In the genomic region with DNA sequence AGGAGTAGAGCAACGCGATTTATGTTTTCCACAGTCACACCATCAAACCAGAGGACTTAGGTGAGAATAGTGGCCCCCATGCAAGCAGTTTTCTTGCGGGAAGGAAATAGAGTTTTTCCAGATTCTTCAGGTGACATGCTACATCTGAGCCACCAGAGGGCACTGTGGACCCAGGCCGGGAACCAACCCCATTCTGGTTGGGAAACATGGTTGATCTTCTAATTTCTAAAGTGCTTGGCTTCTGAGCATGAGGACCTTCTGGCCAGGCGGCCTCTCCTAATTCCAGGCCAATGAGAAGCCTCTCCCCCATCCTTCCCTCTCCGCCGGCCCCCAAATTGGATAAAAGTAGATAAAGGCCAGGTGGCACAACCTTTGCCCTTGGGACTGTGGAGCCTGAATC, we compare ENCODE assay signal across 8 mouse cellular contexts. TPM values are rescaled to one million over a fixed set of nuclear protein-coding genes. Genes with fewer than 3 reads are reported as not detected.
DNase-seq lines count a peak whose midpoint lies in the region; ATAC-seq and TF ChIP-seq lines count a peak whose summit lies in the region.

No protein-coding gene starts in this region.

- no peaks in the 10 kb centered on the region for H3K9me3 ChIP-seq in embryonic facial prominence, embryonic 11.5 days (replicated peaks; ENCODE audit: control insufficient read depth, low read length)

- H3K4me2 ChIP-seq in embryonic facial prominence, embryonic 11.5 days (ENCODE audit: low read depth, low read length), result no peak overlapping the region

- TF ChIP-seq CTCF in Patski (IDR thresholded peaks at IDR 0.05), result peak; percentile 92

- no peak overlapping the region for H3K9ac ChIP-seq in embryonic facial prominence, embryonic 11.5 days (replicated peaks; ENCODE audit: low read length)

- H3K27ac ChIP-seq in embryonic facial prominence, embryonic 11.5 days (replicated peaks; ENCODE audit: low read depth, low read length), result no peak overlapping the region

- H3K27me3 ChIP-seq in Patski, result no peaks in the 10 kb centered on the region
- H3K27me3 ChIP-seq in embryonic facial prominence, embryonic 11.5 days (ENCODE audit: control insufficient read depth, insufficient read depth, low read length), result no peaks in the 10 kb centered on the region

- DNase-seq in adrenal gland, adult 18-20 months (ENCODE audit: low spot score in 2 of 2), result peak; percentile 32 to 34
- no peak for DNase-seq in adrenal gland, adult 8-10 months
- peak; percentile 41 to 58 for DNase-seq in layer of hippocampus, postnatal 10 days (ENCODE audit: low spot score in 2 of 2)
- no peak for DNase-seq in layer of hippocampus, adult 8-10 months (ENCODE audit: low spot score in 2 of 2)
- no peak for DNase-seq in Patski (ENCODE audit: low read depth, low spot score)
- DNase-seq in embryonic facial prominence, embryonic 11.5 days (ENCODE audit: low spot score), result peak; percentile 43
- DNase-seq in lung, postnatal 36 days, result peak; percentile 8
- DNase-seq in spleen, postnatal 14 days (ENCODE audit: low spot score in 2 of 2), result no peak

- no peaks in the 10 kb centered on the region for H3K4me1 ChIP-seq in embryonic facial prominence, embryonic 11.5 days (ENCODE audit: control insufficient read depth, insufficient read depth, low read length)

- ATAC-seq in Patski, result peak; percentile 36
- no peak for ATAC-seq in embryonic facial prominence, embryonic 11.5 days (replicated peaks; ENCODE audit: insufficient number of reproducible peaks, low FRiP score, low TSS enrichment, low read depth)

- CTCF ChIA-PET in Patski (lab: Charles Lee), result interaction anchor here (1.0 to 3.9 kb wide), 5 partner anchors 10 to 71 kb away, joined by 3 to 30 read pairs (median 7); no protein-coding TSS in a partner anchor

- POLR2A ChIA-PET in Patski (lab: Charles Lee), result interaction anchor here (0.6 kb wide), 2 partner anchors 31 to 45 kb away, joined by 3 read pairs; no protein-coding TSS in a partner anchor

- no peak overlapping the region for H3K4me3 ChIP-seq in embryonic facial prominence, embryonic 11.5 days (ENCODE audit: low read depth, low read length)

- in situ Hi-C loops in Patski (cut with MboI; ENCODE audit: low pct_unique_long_range_greater_than_20kb), result loop anchor here (5.0 kb wide), 2 partner anchors 54 to 419 kb away; partner anchors contain the start of gene Stk32b

- no peaks in the 10 kb centered on the region for H3K36me3 ChIP-seq in embryonic facial prominence, embryonic 11.5 days (replicated peaks; ENCODE audit: control insufficient read depth, insufficient read depth, low read depth, low read length)

- 22% methylated on average over 7 of the region's 7 CpGs for WGBS in embryonic facial prominence, embryonic 11.5 days

RNA-seq across cellular contexts. Expression of gene Evc, which starts 38.3 kb away (rescaled TPM):
- 10 to 100 TPM; 11.3 to 12.2 TPM for total RNA-seq in adrenal gland, adult 18-20 months (2021)
- total RNA-seq in adrenal gland, adult 8-10 months (2022), result 10 to 100 TPM; 14.8 to 23.7 (median 19.3) TPM
- 1 to 10 TPM; 7.7 to 8.3 TPM for total RNA-seq in layer of hippocampus, postnatal 10 days (2021)
- 10 to 100 TPM; 13.9 to 18.7 (median 16.5) TPM for total RNA-seq in layer of hippocampus, adult 8-10 months (2022)
- 146 TPM for polyA plus RNA-seq in Patski (2021)
- 15.7 and 17.7 TPM in 2 replicates for polyA plus RNA-seq in embryonic facial prominence, embryonic 11.5 days (2014; fragmentation: Nextera tagmentation; extraction: Ambion mirVana)

RNA-seq across cellular contexts. Expression of gene Evc2, which starts 39.9 kb away (rescaled TPM):
- 10 to 100 TPM; 15.1 to 16.4 TPM for total RNA-seq in adrenal gland, adult 18-20 months (2021)
- 10 to 100 TPM; 21.4 to 34.0 (median 27.6) TPM for total RNA-seq in adrenal gland, adult 8-10 months (2022)
- total RNA-seq in layer of hippocampus, postnatal 10 days (2021), result 1 to 10 TPM; 7.4 to 7.8 TPM
- total RNA-seq in layer of hippocampus, adult 8-10 months (2022), result 10 to 100 TPM; 20.0 to 28.4 (median 26.3) TPM
- polyA plus RNA-seq in Patski (2021), result 72.5 TPM
- polyA plus RNA-seq in embryonic facial prominence, embryonic 11.5 days (2014; fragmentation: Nextera tagmentation; extraction: Ambion mirVana), result 14.0 and 16.0 TPM in 2 replicates

RNA-seq across cellular contexts. Expression of gene Crmp1, which starts 56.6 kb away (rescaled TPM):
- 10 to 100 TPM in 1 of 2 experiments, 1 to 10 TPM in 1; 8.2 to 10.5 TPM for total RNA-seq in adrenal gland, adult 18-20 months (2021)
- 10 to 100 TPM; 10.4 to 17.7 (median 13.3) TPM for total RNA-seq in adrenal gland, adult 8-10 months (2022)
- 100 to 1,000 TPM; 793 to 842 TPM for total RNA-seq in layer of hippocampus, postnatal 10 days (2021)
- total RNA-seq in layer of hippocampus, adult 8-10 months (2022), result 100 to 1,000 TPM; 202 to 212 (median 207) TPM
- 0.51 TPM for polyA plus RNA-seq in Patski (2021)
- 82.9 and 96.6 TPM in 2 replicates for polyA plus RNA-seq in embryonic facial prominence, embryonic 11.5 days (2014; fragmentation: Nextera tagmentation; extraction: Ambion mirVana)

Comparison
In these comparisons a context has a peak if more than half of its experiments do, and no peak if none do; other contexts are left out.
1. DNase-seq: peak in adrenal gland, adult 18-20 months (2 of 2), layer of hippocampus, postnatal 10 days (2 of 2), embryonic facial prominence, embryonic 11.5 days (single experiment) and lung, postnatal 36 days (single experiment); none in adrenal gland, adult 8-10 months (single experiment), layer of hippocampus, adult 8-10 months (0 of 2), Patski (single experiment) and spleen, postnatal 14 days (0 of 2).
2. RNA of gene Crmp1, which starts 56.6 kb away (total RNA-seq): 793 to 842 TPM in layer of hippocampus, postnatal 10 days and 202 to 212 TPM in layer of hippocampus, adult 8-10 months; 10.4 to 17.7 TPM in adrenal gland, adult 8-10 months and 8.2 to 10.5 TPM in adrenal gland, adult 18-20 months; every median in the first group is over 10 times any median in the second.